Mouse (Mus musculus): ENCODE measurements around the gene Neurl1b. TPM values are rescaled to one million over a fixed set of nuclear protein-coding genes. Genes with fewer than 3 reads are reported as not detected.

Gene Neurl1b
- total RNA-seq (2014; fragmentation: Nextera tagmentation) (0.22 and 0.25 TPM in 2 replicates), total RNA-seq (2017) (0.09 and 0.53 TPM in 2 replicates)

DNA sequence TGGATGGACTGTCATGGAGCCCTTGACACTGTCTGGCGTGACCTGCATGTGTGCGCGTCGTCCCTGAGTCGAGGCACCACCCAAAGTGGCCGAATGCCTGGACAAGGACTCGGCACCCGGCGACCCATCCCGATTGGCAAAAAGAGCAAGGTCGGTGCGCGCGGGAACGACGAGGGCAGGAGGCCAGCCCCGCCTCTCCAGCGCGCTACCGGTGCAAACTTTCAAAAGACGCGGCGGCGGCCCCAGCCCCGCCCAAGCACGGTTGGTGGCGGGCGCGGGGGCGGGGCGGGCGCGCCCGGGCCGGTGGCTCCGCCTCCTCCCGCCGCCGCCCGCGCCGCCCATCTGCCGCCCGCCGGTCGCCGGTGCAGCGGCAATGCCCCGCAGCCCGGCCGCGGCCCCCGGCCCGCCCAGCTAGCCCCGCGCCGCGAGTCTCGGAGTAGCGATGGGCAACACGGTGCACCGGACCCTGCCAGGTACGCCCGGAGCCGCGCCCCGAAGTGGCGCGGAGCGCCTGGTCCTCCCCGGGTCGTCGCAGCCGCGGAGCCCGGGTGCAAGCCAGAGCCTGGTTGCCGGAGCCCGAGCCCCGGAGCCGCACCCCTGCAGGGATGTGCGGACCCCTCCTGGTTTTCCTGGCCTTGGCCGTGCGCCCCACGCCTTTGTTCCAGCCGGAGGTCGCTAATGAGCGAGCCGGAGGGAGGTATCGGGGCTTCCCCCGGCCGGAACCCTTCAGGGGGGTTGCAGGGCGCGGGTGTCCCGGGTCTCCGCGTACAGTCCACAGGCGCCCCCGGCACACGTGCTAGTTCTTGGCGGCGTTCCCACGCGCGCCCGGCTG lies at the start of gene Neurl1b:
Gene Neurl1b, plus strand, starts transcription at position 307 of the 832 bp plus-strand sequence.
- ATAC-seq (replicated peaks; ENCODE audit: low FRiP score, low TSS enrichment, poor library complexity, severe bottlenecking), result no peak

GRCm38 (mm10) chr17:26366792-26367191 lies 47.8 kb upstream of the Neurl1b start:
- ATAC-seq (replicated peaks; ENCODE audit: low FRiP score, low TSS enrichment, poor library complexity, severe bottlenecking), result no peak

- peak; percentile 75 for ATAC-seq (replicated peaks; ENCODE audit: low FRiP score, low TSS enrichment, poor library complexity, severe bottlenecking)
Observed at GRCm38 (mm10) chr17:26368336-26368992, 46.2 kb upstream of the Neurl1b start.

DNA sequence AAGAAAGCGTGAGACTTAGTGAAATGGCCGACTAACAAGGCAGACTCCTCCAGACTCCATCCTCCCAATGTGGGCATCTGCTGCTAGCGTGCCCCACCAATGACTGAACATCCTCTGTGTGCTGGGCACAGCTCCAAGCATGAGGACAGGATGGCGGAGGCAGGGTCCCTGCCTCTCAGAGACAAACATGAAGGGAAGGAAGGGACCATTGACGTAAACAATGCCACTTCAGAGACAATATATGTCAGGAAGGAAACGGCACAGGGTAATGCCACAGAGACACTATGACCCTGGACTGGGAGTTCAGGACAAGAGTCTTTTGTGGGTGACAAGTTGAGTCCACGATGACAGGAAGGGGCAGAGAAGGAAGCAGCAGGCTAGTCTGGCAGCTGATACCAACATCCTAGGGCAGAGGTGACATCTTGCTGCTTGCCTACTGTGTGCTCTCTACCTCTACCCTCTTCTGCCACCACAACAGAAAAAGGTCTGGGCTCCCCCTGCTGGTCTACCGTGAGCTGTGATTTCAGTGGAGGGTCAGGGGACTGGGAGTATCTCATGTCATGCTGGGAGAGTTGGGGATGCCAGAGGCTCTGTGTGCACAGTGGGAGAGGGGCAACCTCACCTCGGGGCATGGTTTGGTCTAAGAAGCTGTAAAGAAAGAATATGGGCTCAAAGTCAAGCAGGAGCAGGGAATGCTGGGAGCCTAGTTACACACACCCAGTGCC lies 43.9 kb upstream of the Neurl1b start:
- ATAC-seq (replicated peaks; ENCODE audit: low FRiP score, low TSS enrichment, poor library complexity, severe bottlenecking), result no peak

- no peak for ATAC-seq (replicated peaks; ENCODE audit: low FRiP score, low TSS enrichment, poor library complexity, severe bottlenecking)
Observed at GRCm38 (mm10) chr17:26371246-26371535, 43.4 kb upstream of the Neurl1b start.

DNA sequence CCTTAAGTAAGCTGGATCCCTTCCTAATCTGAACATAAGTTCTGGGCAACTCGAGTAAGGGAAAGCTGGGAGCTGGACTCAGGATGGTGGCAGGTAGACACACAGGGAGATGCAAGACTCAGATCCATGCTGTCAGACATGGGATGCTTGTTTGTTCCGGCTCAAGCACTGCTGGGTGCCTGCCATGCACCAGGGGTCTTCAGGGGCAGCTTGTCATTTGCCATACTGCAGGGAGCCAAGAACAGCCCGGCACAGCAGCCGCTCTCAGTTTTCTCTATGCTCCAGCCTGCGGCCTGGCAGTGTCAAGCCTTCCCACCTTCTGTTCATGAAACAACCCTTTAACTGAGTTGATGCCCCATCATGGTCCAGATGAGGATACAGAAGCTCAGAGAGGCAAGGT lies 41.4 kb upstream of the Neurl1b start:
- ATAC-seq (replicated peaks; ENCODE audit: low FRiP score, low TSS enrichment, poor library complexity, severe bottlenecking), result no peak

GRCm38 (mm10) chr17:26376416-26376815 lies 38.2 kb upstream of the Neurl1b start:
- no peak for ATAC-seq (replicated peaks; ENCODE audit: low FRiP score, low TSS enrichment, poor library complexity, severe bottlenecking)

DNA sequence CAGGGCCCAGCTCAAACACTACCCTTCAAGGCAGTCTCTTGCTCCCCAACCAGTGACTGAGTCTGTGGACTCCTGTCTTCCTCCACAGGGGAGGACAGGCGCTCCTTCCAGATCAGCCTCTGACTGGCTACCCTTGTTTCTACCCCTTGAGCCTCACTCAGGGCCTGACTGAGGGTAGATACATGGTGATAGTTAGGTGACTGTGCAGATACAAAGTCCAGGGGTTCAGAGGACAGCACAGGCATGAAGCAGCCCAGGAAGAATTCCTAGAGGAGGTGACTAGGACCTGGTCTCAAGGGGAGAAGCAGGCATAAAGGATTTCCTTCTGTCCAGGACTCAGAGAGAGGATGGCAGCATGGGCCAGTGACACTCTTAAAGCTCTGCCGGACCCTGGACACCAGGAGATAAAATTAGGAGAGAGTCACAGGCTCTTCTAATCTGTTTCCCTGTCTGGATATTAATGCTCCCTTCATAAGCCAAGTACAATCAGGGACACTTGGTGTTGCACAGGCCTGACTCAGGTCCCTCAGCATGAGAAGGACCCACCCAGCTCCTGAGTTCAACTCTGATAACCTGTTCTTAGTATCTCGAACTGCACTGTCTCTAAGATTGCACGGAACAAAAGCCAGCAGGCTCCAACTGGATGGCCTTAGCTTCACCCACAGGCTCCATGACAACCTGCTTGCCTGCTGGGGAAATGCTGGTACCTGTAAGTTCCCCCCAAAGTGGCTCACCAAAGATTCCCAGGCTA lies 37.5 kb upstream of the Neurl1b start:
- ATAC-seq (replicated peaks; ENCODE audit: low FRiP score, low TSS enrichment, poor library complexity, severe bottlenecking), result no peak

DNA sequence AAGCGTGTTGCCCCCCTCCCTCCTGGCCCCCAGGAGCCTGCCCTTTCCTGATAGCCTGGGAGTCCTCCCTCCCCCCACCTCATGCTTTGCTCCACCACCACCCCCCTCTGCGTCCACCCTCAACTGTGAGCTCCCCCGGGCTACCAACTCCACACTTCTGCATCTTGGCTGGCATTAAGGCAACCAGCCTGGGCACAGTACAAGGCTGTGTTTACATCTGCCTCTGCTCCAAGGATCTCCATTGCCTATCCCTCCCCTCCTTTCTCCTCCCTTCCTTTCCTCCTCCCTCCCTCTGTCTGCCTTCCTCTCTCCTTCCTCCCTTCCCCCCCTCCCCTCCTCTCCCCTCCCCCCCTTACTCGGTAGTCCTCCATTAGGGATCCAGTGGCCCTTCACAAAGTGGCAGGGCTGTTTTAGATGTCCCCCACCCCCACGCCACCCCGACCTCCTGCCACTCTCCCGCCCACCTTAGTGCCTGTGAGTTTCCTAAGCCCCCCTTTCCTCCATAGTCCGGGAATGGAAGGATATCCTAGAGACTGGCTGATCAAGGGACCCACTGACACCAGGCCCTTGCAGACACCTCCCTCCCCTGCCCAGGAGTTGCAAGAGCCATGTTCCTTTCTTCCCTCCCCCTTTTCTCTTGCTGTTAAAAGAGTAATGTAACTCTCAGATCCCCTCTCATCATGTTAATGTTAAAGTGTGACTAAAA lies 34.2 kb upstream of the Neurl1b start:
- ATAC-seq (replicated peaks; ENCODE audit: low FRiP score, low TSS enrichment, poor library complexity, severe bottlenecking), result no peak

GRCm38 (mm10) chr17:26380986-26381446 lies 33.6 kb upstream of the Neurl1b start:
- no peak for ATAC-seq (replicated peaks; ENCODE audit: low FRiP score, low TSS enrichment, poor library complexity, severe bottlenecking)

DNA sequence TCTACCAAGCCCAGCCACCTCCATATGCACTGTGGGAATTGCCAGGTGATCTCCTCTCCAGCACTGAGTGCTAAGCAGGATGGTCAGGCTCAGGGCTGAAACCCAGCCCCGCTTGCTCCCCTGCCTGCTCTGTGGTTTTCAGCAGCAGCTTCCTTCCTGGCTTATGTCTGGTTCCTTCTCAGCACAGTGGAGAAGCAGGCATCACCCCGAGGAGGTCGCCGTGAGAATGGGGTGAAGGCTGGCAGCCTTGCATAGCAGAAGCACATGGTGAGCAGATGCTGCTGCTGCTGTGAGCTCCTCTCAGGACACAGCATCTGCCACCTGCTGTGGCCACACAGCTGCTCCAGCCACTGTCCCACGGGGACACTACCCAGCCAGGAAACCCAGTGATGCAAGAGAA lies 33.0 kb upstream of the Neurl1b start:
- no peak for ATAC-seq (replicated peaks; ENCODE audit: low FRiP score, low TSS enrichment, poor library complexity, severe bottlenecking)

- 0 out of 2 replicates have a peak, but pooled peaks have one; percentile 24 for ATAC-seq (replicated peaks; ENCODE audit: low FRiP score, low TSS enrichment, poor library complexity, severe bottlenecking)
Observed at GRCm38 (mm10) chr17:26382176-26382575, 32.5 kb upstream of the Neurl1b start.

DNA sequence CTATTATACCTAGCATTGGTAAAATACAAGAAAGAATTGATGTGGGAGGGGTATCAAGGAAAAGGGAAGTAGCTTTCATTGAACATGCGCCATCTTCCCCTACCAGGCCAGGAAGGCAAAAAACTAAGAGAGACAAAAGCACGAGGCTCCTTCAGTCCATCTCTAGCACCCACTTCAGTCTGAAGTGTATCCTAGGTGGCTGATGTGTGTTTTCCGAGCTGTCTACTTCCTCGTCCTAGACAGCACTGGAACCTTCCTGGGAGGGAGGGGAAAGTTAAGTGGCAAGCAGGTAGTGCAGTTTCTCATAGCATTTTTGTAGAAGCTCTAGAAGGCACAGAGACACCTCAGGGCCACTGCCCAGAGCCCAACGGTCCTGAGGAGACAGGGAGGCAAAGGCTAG lies 31.9 kb upstream of the Neurl1b start:
- no peak for ATAC-seq (replicated peaks; ENCODE audit: low FRiP score, low TSS enrichment, poor library complexity, severe bottlenecking)

- ATAC-seq (replicated peaks; ENCODE audit: low FRiP score, low TSS enrichment, poor library complexity, severe bottlenecking), result no peak
Observed at GRCm38 (mm10) chr17:26384111-26384510, 30.5 kb upstream of the Neurl1b start.

DNA sequence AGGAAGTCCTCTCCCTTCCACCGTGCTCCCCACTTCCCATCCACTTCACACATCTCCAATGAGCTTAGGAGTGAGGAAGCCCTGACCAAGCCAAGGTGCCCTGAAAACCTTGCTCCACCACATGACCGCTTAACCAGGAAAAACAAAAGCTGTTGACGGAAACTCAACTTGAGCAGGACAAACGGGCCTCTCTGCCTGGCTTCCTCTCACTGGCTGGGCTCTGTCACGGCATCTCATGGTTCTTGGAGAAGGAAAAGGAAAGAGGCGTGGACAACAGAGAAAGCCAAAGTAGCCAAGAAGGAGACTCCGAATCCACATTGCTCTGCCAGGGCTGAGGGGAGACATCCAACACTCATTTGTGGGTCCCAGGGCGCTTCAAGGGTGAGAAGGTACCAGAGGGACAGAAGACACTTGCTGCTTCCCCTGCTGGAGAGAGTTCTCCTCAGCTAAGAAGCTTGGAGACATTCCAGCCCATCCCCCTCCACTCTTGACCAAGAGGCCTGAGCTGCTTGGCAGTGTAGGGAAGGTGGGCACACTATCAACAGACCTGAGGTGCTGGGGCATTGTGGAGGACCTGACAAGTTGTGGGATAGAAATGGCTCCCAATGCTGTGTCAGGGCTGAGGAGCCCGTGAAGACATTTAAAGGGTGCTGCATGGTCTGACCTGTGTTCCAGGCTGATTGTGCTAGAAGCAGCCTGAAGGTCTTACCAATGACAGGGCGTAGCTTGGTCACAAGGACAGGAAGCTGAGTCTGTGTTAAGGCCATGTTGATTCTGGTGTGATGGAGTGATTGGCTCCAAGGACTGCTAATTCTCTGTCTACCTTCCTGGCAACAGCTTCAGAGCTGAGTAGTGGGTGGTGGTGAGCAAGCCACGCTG lies 29.1 kb upstream of the Neurl1b start:
- no peak for ATAC-seq (replicated peaks; ENCODE audit: low FRiP score, low TSS enrichment, poor library complexity, severe bottlenecking)

GRCm38 (mm10) chr17:26386131-26386481 lies 28.5 kb upstream of the Neurl1b start:
- no peak for ATAC-seq (replicated peaks; ENCODE audit: low FRiP score, low TSS enrichment, poor library complexity, severe bottlenecking)

GRCm38 (mm10) chr17:26388106-26388505 lies 26.5 kb upstream of the Neurl1b start:
- ATAC-seq (replicated peaks; ENCODE audit: low FRiP score, low TSS enrichment, poor library complexity, severe bottlenecking), result no peak

DNA sequence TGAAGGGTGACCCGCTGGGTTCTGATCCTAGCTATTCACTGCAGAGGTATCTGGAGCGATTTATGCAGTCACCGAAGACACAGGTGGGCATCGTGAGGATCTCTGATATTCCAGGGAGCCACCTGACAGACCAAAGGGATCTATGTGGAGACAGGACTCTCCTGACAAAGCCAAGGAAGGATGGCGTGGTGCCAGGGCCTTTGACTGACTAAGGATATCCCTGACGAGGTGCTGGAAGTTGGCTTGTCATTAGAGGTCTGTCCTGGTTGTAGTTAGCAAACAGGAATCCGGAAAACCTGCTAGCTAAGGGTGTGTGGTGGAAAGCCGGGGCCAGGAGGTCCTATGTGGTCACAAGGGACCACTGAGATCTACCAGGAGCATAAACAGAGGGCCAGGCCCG lies 25.4 kb upstream of the Neurl1b start:
- no peak for ATAC-seq (replicated peaks; ENCODE audit: low FRiP score, low TSS enrichment, poor library complexity, severe bottlenecking)
